Mouse (Mus musculus): ENCODE data around the gene Elac2. TPM values are rescaled to one million over a fixed set of nuclear protein-coding genes. Genes with fewer than 3 reads are reported as not detected.

Gene Elac2
- polyA plus RNA-seq, 1 experiment, result 13.3 TPM

DNA sequence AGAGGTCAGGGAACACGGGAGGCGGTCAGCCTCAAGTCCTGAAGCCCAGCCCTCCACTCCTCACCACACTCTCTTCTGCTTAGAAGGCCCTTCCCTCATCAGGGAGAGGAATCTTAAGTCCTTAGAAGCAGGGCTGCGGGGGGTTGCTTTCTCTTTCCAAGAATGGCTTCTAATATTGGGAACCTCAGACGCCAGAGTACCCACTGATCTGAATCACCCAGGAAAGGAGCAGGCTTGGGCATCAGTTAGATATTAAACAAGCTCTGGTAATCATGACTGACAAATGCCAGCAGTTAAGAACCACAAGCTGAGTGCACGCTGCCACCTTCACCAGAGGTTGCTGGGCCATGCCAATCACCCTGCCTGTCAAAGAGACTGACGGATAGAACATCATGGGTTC is 35.1 kb downstream of the Elac2 start:
- WGBS, result 79% methylated on average over 6 of the region's 6 CpGs
- DNase-seq (ENCODE audit: low read depth, low spot score), result no peak

DNA sequence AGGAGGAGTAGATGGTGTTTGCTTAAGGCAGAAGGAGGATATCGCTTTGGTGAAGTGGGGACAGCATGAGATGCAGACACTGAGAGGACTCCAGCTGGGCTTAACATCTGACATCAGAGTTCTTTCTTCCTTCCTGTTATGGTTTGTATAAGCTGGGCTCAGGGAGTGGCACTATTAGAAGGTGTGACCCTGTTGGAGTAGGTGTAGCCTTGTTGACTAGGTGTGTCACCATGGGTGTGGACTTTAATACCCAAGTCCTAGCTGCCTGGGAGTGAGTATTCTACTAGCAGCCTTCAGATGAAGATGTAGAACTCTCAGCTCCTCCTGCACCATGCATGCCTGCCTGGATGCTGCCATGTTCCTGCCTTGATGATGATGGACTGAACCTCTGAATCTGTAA is 37.9 kb downstream of the Elac2 start:
- peak; percentile 36 for DNase-seq (ENCODE audit: low read depth, low spot score)
- 59% methylated on average over 1 of the region's 1 CpGs for WGBS

DNA sequence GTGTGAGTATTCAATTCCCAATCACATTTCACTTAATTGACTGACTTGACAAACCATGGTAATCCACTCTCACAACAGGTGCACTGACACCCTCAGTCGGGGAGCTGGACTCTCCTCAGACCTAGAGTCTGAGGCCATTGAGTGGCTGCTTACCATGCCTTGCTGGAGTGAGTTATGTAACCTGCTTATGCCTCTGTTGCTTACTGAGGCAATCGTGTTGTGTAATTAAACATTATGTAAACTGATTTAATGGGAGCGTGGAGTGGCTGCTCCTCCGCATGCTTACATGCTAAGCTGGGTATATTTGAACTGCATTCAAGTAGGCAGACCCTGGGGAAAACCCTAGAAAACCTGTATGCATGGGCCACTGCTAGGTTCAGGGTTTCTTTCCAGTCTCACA is 41.9 kb downstream of the Elac2 start:
- DNase-seq (ENCODE audit: low read depth, low spot score), result no peak
- WGBS, result 77% methylated on average over 4 of the region's 4 CpGs

DNA sequence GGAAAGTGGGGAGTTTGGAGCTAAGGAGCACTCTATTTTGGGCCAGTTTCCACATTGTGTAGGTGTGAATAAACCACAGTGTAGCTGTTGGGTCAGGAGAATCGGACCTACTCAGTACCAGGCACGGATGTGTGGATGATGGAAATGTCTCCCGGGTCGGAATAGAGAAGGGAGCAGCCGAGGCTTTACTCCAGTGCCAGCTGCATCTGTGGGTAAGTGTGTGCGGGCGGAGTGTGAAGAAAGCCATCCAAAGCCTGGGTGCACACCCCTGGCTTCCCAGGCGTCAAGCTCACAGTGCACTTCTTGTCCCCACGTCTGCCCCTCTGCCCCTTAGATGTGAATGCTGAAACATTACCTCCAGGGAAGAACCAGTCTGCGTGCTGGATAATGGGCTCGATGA is 43.9 kb downstream of the Elac2 start:
- WGBS, result 89% methylated on average over 11 of the region's 11 CpGs
- no peak for DNase-seq (ENCODE audit: low read depth, low spot score)

DNA sequence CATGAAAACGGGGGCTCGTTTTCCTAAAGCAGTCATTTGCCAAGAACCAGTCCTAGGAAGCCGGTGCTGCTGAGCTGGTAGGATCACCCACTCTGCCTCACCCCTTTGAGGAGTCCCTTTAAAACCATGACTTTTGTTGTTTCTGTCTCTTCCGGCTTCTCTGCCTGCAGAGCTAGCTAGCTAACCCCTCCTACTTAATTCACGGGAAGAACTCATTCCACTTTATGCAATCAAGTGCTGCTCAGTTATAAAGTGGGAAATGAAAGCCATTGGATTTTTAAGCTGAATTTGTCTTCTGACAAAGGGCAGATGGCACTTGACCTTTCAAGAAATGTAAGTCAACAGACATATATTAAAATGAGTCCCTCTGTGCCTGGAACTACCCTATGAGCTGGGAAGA is 49.2 kb downstream of the Elac2 start:
- 58% methylated on average over 5 of the region's 5 CpGs for WGBS
- DNase-seq (ENCODE audit: low read depth, low spot score), result no peak

DNA sequence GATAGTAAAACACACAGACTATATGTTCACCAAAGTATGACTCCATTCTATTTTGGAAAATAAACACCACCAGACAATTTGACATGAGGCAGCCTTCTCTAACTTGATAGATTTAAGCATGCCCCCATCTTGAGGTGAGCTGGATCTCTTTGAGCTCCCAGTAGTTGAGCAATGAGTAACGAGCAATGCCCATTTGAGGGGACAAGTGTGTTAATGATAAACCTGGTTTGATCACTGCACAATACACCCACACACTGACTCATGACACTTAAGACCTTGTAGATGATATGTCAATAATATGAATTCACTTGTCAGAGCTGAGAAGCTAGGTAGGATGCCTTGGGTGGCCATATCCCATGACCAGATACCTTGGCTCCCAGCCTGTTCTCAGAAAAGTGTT is 51.4 kb downstream of the Elac2 start:
- no peak for DNase-seq (ENCODE audit: low read depth, low spot score)
- 38% methylated on average over 1 of the region's 1 CpGs for WGBS

DNA sequence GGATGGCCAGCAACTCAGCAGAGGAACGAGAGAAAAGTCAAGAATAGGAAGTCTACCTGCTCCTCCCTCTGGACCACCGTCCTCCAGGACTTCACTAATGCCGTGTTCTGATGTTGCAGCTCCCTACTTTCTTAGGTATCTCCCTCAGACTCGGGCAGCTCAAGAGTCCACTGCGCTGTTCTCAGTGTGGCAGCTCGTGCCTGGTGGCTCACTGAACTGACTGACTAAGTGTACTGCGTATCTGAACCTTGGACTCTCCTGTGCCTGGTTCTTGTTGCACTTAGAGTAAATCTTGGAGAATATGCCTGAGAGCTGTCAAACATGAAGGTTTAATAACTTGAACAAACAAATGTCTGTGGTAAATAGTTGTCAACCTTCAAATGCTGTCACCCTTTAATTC is 53.4 kb downstream of the Elac2 start:
- 51% methylated on average over 7 of the region's 7 CpGs for WGBS
- DNase-seq (ENCODE audit: low read depth, low spot score), result no peak

DNA sequence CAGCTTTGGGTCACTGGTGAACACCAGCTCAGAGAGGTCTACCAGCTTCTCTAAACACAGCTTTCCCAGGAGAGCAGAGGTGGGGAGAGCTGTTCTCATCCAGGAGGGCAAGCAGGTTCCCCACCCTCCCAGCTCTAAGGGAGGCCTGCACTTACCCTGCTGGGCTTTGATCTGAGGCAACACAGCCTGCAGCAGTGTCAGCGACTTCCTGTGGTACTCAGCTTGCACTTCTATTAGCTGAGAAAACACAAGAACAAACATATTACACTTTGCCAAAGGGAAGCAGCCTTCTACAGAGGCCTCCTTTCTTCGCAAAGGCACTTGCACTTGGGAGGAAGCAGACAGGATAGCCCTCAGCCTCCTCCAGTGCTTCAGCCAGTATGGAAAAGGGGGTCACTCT is 60.2 kb downstream of the Elac2 start:
- no peak for DNase-seq (ENCODE audit: low read depth, low spot score)
- WGBS, result 41% methylated on average over 2 of the region's 2 CpGs

DNA sequence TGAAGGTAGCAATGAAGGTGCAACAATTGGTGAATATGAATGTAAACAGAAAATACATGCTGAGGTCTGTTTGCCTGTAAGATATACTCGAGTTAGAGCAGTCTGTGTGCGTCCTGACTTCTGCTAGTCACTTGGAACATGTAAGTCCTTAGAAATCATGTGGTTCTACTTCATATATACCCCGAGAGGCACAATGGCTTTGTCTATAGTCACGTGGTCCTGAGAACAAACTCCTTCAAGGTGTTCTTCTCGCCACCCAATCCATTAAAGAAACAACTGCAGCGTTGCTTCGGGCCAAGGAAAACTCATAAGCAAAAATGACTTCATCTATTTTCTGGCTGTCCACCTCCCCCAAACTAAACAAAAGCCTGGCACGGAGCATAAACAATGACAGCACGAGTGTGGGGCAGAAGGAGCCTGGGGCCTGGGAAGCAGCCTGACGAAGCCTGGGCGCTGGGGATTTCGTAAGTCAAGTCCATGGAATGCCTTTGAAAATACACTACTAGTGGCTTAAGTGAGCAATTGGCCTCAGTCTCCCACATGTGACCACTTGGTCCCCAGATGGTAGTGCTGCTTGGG is 60.8 kb downstream of the Elac2 start:
- no peak for DNase-seq (ENCODE audit: low read depth, low spot score)

DNA sequence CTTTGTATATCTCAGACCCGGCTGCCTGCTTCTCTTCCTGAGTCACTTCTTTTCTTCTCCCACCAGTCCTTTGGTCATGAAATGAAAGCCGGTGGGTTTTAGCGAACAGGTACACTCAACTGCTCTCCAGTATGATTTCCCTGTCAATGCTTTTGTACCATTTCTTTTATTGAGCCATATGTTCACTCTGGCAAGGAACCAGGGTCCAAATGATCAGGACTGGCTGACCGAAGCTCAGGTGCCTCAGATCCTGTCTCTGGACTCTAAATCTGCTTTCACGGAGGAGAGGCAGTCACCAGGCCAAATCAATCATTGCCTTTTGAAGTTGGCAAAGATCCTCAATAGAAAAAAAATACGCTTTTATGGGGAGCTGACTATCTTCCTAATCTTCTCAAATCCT is 61.7 kb downstream of the Elac2 start:
- DNase-seq (ENCODE audit: low read depth, low spot score), result no peak
- 70% methylated on average over 6 of the region's 6 CpGs for WGBS

More for the DNA sequence above, 60.8 kb downstream of the Elac2 start:
- WGBS, result 46% methylated on average over 12 of the region's 12 CpGs

DNA sequence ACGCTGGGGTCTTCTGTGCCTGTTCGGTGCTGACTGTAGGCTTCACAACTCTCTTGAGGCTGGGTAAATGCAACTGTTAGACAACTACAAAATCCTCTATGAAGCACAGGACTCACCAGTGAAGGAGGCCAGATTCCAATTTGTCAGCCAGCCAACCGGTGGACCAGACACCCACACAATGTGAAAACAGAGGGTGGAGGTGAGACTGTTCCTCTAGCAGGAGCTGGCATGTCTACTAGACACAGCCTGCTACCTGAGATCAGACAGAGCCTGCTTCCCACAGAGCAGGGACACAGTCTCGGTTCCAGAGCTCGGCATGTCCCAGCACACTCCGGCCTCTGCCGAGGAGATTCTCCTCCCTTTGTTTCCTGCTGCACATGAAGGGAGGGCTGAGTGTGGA is 70.3 kb downstream of the Elac2 start:
- DNase-seq (ENCODE audit: low read depth, low spot score), result no peak
- WGBS, result 86% methylated on average over 7 of the region's 7 CpGs

DNA sequence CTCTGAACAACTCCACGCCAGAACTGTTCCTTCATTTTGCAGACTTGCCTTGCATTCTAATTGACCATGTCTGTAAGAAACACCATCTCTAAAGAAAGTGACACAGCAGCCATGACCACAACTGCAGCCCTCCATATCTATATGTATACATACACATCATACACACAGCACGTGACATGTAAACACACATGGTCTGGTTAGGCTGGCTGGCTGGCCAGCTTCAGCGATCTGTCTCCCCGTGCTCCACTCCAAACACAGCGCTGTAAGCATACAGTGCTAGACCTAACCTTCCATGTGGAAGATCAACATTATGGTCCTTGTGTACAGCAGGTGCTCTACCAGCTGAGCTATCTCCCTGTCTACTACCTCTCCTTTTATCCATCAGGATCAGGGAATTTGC is 72.0 kb downstream of the Elac2 start:
- no peak for DNase-seq (ENCODE audit: low read depth, low spot score)
- WGBS, result 80% methylated on average over 5 of the region's 5 CpGs

Other genes with a start within 250 kb of the Elac2 start
- gene 1700086D15Rik, start 180.9 kb downstream of the Elac2 start, polyA plus RNA-seq (2012; rRNA removed), result not detected in 2 replicates
- 1.1 and 1.6 TPM in 2 replicates for gene Arhgap44, start 183.9 kb downstream of the Elac2 start, polyA plus RNA-seq (2012; rRNA removed)

All from large intestine, adult 2 months (tissue).